Mouse (Mus musculus): Measurements from ENCODE around the gene Yif1b. TPM values are rescaled to one million over a fixed set of nuclear protein-coding genes. Genes with fewer than 3 reads are reported as not detected.
"Not testable (repeated sequence)": the region's sequence is repeated elsewhere in the genome, so short reads cannot be mapped to it uniquely, and the experiment has no call there.

Yif1b gene
- total RNA-seq (2022) = 10 to 100 TPM; 36.9 to 39.3 (median 38.4) TPM

- peak; percentile 97 for DNase-seq (ENCODE audit: low spot score in 2 of 2)
Observed at GRCm38 (mm10) chr7:29238019-29238967, at the start of gene Yif1b. Gene Yif1b (plus strand): TSS chr7:29238329.

- not testable (repeated sequence) for DNase-seq (ENCODE audit: low spot score in 2 of 2)
Observed at GRCm38 (mm10) chr7:29194230-29194629, 43.9 kb upstream of the Yif1b start.

DNA sequence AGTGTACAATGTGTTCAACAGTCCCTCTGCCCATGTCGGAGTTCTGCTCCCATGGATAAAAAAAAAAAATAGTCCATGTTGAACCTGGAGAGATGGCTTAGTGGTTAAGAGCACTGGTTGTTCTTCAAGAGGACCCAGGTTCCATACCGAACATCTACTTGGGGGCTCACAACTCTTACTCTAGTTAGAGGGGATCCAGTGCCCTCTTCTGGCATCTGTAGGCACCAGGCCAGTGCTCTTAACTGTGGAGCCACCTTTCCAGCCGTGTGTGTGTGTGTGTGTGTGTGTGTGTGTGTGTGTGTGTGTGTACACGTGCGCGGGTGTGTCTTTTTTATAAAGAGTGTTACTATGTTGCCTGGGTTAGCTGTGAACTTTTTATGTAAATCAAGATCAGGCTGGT is 35.6 kb upstream of the Yif1b start:
- no peak for DNase-seq (ENCODE audit: low spot score in 2 of 2)

DNA sequence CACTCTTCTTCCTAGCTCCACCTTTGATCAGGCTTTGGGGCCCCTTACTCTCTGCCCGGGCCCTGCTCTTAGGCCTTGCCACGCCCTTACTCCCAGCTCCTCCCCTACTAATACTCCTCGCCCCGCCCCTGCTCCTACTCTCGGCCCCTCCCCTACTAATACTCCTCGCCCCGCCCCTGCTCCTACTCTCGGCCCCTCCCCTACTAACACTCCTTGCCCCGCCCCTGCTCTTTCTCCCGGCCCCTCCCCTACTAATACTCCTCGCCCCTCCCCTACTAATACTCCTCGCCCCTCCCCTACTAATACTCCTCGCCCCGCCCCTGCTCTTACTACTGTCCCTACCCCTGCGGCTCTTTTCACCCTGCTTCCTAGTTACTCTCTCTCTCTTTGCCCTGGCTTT is 27.1 kb upstream of the Yif1b start:
- peak in 1 of 2 experiments; percentile 45 for DNase-seq (ENCODE audit: low spot score in 2 of 2)

DNA sequence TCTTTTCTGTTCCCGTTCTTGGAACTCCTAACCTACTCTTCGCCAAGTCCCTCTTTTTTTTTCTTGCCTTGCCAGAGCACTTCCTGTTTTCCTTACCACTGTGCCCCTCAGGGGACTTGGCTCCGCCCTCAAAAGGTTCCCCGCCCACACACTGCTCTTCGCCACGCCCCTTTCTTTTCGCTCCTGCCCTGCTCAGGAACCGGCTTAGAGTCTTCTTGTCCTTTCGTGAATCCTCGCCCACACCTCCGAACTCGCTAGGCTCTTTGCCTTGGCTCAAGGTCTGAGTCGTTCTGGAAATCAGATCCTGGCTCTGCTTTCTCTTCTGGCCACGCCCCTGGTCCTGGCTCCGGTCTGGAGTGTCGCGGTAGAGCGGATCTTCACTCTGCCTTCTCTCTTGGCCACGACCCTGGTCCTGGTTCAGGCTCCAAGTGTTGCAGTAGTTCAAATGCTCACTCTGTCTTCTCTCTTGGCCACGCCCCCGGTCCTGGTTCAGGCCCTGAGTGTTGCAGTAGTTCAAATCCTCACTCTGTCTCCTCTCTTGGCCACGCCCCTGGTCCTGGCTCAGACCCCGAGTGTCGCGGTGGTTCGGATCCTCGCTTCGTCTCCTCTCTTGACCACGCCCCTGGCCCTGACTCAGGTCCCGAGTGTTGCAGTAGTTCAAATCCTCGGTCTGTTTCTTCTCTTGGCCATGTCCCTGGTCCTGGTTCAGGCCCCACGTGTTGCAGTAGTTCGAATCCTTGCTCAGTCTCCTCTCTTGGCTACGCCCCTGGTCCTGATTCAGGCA is 26.5 kb upstream of the Yif1b start:
- peak; percentile 91 to 92 for DNase-seq (ENCODE audit: low spot score in 2 of 2)

GRCm38 (mm10) chr7:29212199-29212765 is 25.8 kb upstream of the Yif1b start:
- no peak for DNase-seq (ENCODE audit: low spot score in 2 of 2)

DNA sequence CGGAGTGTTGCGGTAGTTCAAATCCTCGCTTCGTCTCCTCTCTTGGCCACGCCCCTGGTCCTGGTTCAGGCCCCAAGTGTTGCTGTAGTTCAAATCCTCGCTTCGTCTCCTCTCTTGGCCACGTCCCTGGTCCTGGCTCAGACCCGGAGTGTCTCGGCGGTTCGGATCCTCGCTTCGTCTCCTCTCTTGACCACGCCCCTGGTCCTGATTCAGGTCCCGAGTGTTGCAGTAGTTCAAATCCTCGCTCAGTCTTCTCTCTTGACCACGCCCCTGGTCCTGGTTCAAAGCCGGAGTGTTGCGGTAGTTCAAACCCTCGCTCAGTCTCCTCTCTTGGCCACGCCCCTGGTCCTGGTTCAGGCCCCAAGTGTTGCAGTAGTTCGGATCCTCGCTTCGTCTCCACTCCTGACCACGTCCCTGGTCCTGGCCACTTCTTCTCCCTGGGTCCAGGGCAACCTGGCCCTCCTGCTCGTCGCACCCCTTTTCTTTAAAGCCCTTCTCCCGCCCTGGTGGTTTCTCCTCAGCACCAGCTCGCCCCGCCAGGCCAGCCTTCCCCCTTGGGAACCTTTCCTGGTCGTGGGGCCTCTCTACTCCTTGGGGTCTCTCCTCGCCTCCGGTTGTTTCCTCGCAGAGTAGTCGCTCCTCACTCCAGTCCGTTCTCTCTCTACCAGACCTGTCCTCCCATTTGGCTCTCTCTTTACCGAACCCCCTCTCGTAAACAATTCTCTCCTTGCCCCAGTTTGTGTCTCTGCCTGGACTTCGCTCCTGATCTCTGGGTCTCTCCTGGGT is 25.2 kb upstream of the Yif1b start:
- DNase-seq (ENCODE audit: low spot score in 2 of 2) = not testable (repeated sequence)

- no peak for DNase-seq (ENCODE audit: low spot score in 2 of 2)
Observed at GRCm38 (mm10) chr7:29213675-29214082, 24.4 kb upstream of the Yif1b start, which contains the start of gene Catsperg1. Gene Catsperg1 (minus strand): TSS chr7:29214035.

DNA sequence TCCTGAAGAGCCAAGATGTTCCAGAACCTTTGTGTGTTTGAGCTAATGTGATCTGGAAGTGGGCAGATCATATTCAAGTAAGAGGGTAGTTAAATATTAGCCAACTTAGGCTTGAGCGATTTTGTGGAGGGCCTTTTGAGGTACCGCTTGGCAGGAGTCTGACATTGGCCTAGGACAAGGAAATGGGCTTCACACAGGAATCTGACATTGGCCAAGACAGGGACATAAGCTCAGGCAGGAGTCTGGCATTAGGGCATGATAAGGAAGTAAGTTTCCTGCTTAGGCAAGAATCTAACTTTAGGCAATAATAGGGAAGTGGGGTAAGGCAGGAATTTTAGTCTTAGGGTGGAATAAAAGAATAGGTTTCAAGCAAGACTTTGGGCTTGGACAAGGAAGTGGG is 23.9 kb upstream of the Yif1b start:
- no peak for DNase-seq (ENCODE audit: low spot score in 2 of 2)

DNA sequence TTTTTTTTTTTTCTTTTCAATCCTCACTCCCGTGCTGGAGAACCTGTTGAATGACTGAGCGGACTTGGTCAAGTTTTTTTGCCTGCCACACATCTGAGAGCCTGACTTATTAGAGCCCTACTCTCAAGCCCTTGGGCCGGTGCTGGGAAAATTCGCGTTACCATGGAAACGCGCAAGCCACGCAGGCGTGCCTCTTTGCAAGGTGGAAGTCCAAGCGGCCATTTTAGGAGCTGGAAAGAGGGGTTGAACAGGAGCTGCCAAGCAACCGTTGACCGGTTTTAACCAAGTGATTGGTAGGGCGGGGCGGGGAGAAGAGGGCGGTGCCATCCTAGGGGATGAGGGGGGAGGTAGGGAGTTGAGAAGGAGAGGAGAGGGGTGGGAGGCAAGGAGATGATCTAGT is 23.3 kb upstream of the Yif1b start:
- no peak for DNase-seq (ENCODE audit: low spot score in 2 of 2)

DNA sequence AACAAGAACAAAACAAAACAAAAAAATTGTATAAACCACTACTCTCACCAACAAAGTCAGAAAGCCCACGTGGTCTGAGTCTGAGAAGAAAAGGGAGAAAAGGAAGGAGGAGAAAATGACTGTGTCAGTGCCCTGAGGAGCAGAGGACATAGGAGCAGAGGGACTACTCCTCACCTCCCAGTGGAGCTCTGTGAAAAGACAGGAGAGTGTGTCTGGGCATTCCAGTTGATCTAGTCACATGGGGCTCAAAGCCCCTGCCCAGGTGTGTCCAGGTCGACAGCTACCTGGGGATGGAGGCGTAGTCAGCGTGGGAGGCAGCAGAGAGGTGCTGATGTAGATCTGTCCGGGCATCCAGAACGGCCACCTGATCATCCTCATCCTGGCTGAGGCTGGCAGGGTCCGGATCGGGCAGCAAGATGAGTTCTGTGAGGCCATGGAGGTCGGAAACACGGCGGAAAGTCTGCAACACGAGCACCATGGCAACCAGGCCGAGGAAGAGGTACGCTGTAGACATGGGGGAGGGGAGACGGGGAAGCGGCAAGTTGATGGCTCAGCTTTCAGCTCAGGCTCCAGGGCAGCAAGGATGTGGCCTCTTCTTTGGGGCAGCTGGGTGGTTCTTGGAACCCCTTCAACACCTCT is 13.3 kb upstream of the Yif1b start:
- no peak for DNase-seq (ENCODE audit: low spot score in 2 of 2)

- no peak for DNase-seq (ENCODE audit: low spot score in 2 of 2)
Observed at GRCm38 (mm10) chr7:29225520-29225919, 12.6 kb upstream of the Yif1b start.

DNA sequence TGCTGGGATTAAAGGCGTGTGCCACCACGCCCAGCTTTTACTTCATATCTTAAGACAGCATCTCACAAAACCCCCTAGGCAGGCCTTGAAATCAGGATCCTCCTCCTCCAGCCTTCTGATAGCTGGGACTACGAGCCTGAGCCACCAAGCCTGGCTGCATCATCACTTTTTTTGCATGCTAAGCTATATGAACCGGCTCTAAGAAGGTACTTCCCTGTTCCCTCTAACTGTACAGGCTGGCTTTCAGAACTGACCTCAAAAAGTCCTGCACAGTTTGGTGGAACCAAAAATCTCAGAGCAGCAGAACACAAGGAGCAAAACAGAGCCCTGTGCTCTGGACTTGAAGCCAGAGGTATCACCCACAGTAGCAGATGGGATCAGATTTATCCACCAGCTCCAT is 9.9 kb upstream of the Yif1b start:
- no peak for DNase-seq (ENCODE audit: low spot score in 2 of 2)

DNA sequence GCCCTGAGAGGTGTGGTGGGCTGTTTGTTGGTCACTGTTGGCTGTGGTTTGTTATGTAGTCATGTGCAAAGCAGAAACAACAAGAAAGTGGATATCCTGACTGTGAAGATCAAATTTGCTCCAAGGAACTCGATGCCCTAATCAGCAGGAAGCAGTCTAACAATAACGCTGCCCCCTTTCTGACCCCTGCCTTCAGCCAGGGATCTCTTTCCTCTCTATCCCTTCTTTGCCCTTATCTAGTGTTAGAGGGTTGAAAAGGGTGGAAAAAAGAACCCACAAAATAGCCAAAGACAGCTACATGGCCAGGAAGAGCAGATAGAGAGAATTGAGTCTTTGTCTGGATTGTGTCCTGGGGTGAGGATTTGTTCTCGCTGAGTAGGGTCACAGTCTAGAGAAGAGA is 7.6 kb upstream of the Yif1b start:
- no peak for DNase-seq (ENCODE audit: low spot score in 2 of 2)

- no peak for DNase-seq (ENCODE audit: low spot score in 2 of 2)
Observed at GRCm38 (mm10) chr7:29231517-29231916, 6.6 kb upstream of the Yif1b start.

DNA sequence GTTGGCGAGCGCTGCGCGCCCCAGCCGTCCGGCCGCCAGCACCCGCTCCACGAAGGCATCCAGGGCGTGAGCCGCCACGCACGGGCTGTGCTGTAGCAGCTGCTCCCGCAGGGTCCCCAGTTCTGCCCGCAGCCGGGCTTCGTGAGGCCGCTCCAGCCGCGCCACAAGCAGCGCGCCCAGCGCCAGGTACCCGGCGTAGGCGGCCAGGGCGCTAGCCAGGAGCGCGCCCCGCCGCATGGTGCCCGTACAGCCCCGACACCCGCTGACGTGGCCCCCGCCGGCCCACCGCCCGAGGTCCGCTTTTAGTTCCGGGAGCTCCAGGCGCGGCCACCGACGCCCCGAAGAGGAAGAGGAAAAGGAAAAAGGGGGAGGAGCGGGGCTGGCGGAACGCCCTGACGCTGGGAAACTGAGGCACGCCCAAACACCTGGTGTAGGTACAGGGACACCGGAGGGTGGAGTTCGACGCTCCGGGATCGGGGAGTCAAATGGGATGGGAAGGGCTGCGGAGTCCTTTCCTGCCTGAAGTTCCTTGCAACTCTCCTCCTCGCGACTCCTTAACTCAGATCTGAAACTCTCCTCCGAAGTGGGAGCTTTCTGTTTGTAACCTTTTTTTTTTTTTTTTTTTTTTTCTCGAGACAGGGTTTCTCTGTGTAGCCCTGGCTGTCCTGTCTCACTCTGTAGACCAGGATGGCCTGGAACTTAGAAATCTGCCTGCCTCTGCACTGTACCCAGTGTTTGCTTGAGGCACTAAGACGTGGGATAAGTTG is 5.7 kb upstream of the Yif1b start, which contains the start of gene Kcnk6:
Gene Kcnk6, minus strand, starts transcription at position 269 of the 767 bp plus-strand sequence.
- peak in 1 of 2 experiments; percentile 33 for DNase-seq (ENCODE audit: low spot score in 2 of 2)

GRCm38 (mm10) chr7:29233745-29234144 is 4.4 kb upstream of the Yif1b start:
- DNase-seq (ENCODE audit: low spot score in 2 of 2) = no peak

- no peak for DNase-seq (ENCODE audit: low spot score in 2 of 2)
Observed at GRCm38 (mm10) chr7:29234661-29235060, 3.5 kb upstream of the Yif1b start.

- no peak for DNase-seq (ENCODE audit: low spot score in 2 of 2)
Observed at GRCm38 (mm10) chr7:29236593-29236992, 1.5 kb upstream of the Yif1b start.

GRCm38 (mm10) chr7:29237596-29237995 is 533 bp upstream of the Yif1b start:
- DNase-seq (ENCODE audit: low spot score in 2 of 2) = not testable (repeated sequence)

Data from gastrocnemius, adult 8-10 months (tissue).